Mouse (Mus musculus): ENCODE results near the gene Actl6b. TPM values are rescaled to one million over a fixed set of nuclear protein-coding genes. Genes with fewer than 3 reads are reported as not detected.

The Actl6b gene
- polyA plus RNA-seq, 1 experiment from 2014 or later, result 4.4 TPM

DNA sequence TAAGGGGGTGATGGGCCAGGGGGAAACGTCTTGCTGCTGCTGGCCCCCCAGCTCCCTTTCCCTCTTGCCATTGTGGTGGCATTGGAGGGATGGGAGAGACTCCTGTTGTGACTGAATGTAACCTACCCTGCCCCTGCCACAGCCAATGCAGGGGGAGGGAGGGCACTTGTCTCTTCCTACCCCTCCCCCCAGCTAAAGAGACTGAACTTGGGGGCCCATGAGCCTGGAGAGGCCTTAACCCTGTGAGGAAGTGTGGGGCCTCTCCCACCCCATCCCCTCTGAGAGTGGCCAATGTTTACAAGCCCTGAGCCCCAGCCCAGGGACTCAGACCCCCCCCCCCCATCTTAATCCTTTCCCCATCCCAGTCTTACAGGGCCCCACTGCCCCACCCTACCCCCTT, 25.9 kb upstream of the Actl6b start:
- peaks cover 15% of the 10 kb centered on the region for H3K4me1 ChIP-seq (ENCODE audit: control insufficient read depth, insufficient read depth, low read length)
- H3K9me3 ChIP-seq (ENCODE audit: control insufficient read depth, low read length), result no peaks in the 10 kb centered on the region
- ATAC-seq, result no peak
- H3K4me2 ChIP-seq (ENCODE audit: low read depth, low read length), result no peak overlapping the region
- 59% methylated on average over 1 of the region's 1 CpGs for WGBS
- no peak overlapping the region for H3K9ac ChIP-seq (ENCODE audit: low read depth, low read length)
- no peak overlapping the region for H3K4me3 ChIP-seq (ENCODE audit: low read length)
- H3K36me3 ChIP-seq (ENCODE audit: control insufficient read depth, insufficient read depth, low read length), result peaks cover 51% of the 10 kb centered on the region
- no peak overlapping the region for H3K27ac ChIP-seq (ENCODE audit: low read length)
- no peaks in the 10 kb centered on the region for H3K27me3 ChIP-seq (replicated peaks; ENCODE audit: control insufficient read depth, insufficient read depth, low read length)

DNA sequence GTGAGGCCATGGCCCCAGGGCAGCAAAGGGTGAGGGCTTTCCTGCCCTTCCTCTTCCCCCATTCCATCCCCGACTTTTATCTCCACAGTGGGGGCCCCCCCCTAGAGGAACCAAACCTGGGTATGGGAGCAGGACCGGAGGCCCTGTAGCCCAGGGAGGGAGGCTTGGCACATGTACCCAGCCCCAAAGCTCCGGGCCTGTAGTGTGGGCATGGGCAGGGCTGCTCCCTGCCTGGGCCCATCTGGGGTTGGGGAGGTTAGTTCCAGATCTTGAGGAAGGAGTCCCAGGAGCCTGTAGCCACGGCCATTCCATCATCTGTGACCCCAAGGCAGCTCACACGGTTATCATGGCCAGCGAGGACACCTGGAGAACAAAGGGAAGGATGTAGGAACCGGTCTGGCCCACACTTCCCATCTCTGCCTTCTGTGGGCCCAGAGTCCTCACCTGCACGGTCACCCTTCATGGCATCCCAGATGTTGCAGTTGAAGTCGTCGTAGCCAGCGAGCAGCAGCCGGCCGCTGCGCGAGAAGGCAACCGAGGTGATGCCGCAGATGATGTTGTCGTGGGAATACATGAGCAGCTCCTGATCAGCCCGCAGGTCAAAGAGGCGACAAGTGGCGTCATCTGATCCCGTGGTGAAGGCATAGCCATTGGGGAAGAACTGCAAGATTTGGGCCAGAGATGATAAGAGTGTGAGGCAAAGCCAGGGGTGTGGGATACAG, 24.9 kb upstream of the Actl6b start:
- peaks cover 15% of the 10 kb centered on the region for H3K4me1 ChIP-seq (ENCODE audit: control insufficient read depth, insufficient read depth, low read length)
- no peak overlapping the region for H3K9ac ChIP-seq (ENCODE audit: low read depth, low read length)
- H3K36me3 ChIP-seq (ENCODE audit: control insufficient read depth, insufficient read depth, low read length), result peaks cover 45% of the 10 kb centered on the region
- ATAC-seq, result no peak
- no peaks in the 10 kb centered on the region for H3K27me3 ChIP-seq (replicated peaks; ENCODE audit: control insufficient read depth, insufficient read depth, low read length)
- H3K27ac ChIP-seq (ENCODE audit: low read length), result no peak overlapping the region
- H3K4me3 ChIP-seq (ENCODE audit: low read length), result no peak overlapping the region
- no peaks in the 10 kb centered on the region for H3K9me3 ChIP-seq (ENCODE audit: control insufficient read depth, low read length)
- H3K4me2 ChIP-seq (ENCODE audit: low read depth, low read length), result no peak overlapping the region
- 84% methylated on average over 22 of the region's 22 CpGs for WGBS

DNA sequence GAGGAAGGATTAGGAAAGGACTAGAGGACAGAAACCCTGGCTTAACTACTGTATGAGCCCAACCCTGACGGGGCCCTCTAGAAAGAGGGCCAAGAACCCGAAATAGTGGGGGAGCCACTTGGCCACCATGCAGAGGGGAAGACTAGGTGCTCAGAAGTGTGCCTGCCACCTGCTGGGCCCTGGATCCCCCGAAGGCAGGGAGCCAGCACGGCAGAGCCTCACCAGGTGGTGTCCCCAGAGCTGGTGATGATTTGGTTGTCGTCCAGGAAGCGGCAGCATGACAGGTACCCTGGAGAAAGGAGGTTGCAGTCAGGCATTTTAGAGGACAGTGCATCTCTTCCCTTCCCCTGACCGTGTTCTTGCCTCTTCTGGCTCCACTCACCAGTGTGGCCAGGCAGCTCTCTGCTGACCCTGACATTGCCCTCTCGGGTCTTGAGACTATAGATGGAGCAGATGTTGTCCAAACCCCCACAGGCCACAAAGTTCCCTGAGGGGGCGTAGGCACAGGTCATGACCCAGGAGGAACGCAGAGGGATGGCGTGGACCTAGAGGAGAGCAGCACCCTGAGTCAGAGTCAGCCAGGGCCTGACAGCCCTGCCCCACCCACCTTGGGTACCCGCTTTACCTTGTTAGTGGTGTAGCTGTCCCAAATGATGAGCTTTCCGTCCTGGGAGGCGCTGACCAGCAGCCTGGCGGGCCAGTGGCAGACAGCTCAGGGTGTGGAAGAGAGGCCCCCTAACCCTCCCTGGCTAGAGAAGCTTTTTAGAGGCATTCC, 23.9 kb upstream of the Actl6b start:
- Histone ChIP-seq H3K9ac (ENCODE audit: low read depth, low read length) (no peak overlapping the region), H3K27ac (ENCODE audit: low read length) (no peak overlapping the region), H3K4me2 (ENCODE audit: low read depth, low read length) (no peak overlapping the region), H3K4me1 (ENCODE audit: control insufficient read depth, insufficient read depth, low read length) (peaks cover 18% of the 10 kb centered on the region), H3K9me3 (ENCODE audit: control insufficient read depth, low read length) (no peaks in the 10 kb centered on the region), H3K27me3 (replicated peaks; ENCODE audit: control insufficient read depth, insufficient read depth, low read length) (no peaks in the 10 kb centered on the region), H3K4me3 (ENCODE audit: low read length) (no peak overlapping the region), H3K36me3 (ENCODE audit: control insufficient read depth, insufficient read depth, low read length) (peaks cover 37% of the 10 kb centered on the region)
- ATAC-seq, result no peak
- whole genome bisulfite sequencing, result 71% methylated on average over 15 of the region's 15 CpGs

DNA sequence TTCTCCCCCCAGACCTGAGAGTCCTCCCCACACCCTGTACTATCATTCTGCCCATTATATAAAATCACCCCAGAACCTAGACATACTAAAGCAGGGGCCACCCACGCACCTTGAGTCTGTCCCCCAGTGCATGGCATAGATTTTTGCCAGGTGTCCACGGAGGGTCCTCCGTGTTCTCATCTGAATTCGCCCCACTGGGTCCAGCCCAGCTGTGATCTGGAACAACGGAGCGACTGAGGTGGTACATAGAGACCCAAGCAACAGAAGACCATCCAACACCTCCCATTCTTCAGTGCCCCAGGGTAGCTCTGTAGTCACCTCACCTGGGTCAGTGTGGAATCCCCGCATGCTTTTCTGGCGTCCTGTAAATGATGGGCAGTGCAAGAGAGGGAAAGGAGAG, 23.2 kb upstream of the Actl6b start:
- H3K36me3 ChIP-seq (ENCODE audit: control insufficient read depth, insufficient read depth, low read length), result peaks cover 32% of the 10 kb centered on the region
- peak overlapping the region; percentile 94; the same call in 1 of the 2 replicates for H3K27ac ChIP-seq (ENCODE audit: low read length)
- ATAC-seq, result no peak
- H3K4me3 ChIP-seq (ENCODE audit: low read length), result peak overlapping the region; percentile 87
- no peaks in the 10 kb centered on the region for H3K9me3 ChIP-seq (ENCODE audit: control insufficient read depth, low read length)
- H3K4me1 ChIP-seq (ENCODE audit: control insufficient read depth, insufficient read depth, low read length), result peaks cover 18% of the 10 kb centered on the region
- H3K9ac ChIP-seq (ENCODE audit: low read depth, low read length), result peak overlapping the region; percentile 94; the same call in 1 of the 2 replicates
- H3K4me2 ChIP-seq (ENCODE audit: low read depth, low read length), result peak overlapping the region; percentile 84
- 75% methylated on average over 8 of the region's 8 CpGs for WGBS
- H3K27me3 ChIP-seq (replicated peaks; ENCODE audit: control insufficient read depth, insufficient read depth, low read length), result no peaks in the 10 kb centered on the region

GRCm38 (mm10) chr5:137530588-137531413, 22.5 kb upstream of the Actl6b start:
- Histone ChIP-seq H3K9me3 (ENCODE audit: control insufficient read depth, low read length) (no peaks in the 10 kb centered on the region), H3K4me2 (ENCODE audit: low read depth, low read length) (peak overlapping the region; percentile 84), H3K27ac (ENCODE audit: low read length) (peak overlapping the region; percentile 94), H3K4me1 (ENCODE audit: control insufficient read depth, insufficient read depth, low read length) (peaks cover 18% of the 10 kb centered on the region), H3K36me3 (ENCODE audit: control insufficient read depth, insufficient read depth, low read length) (peaks cover 32% of the 10 kb centered on the region), H3K27me3 (replicated peaks; ENCODE audit: control insufficient read depth, insufficient read depth, low read length) (no peaks in the 10 kb centered on the region), H3K4me3 (ENCODE audit: low read length) (peak overlapping the region; percentile 87), H3K9ac (ENCODE audit: low read depth, low read length) (peak overlapping the region; percentile 94)
- WGBS, result under 1% methylated on average over 45 of the region's 46 CpGs
- peak; percentile 16 for ATAC-seq

GRCm38 (mm10) chr5:137531414-137532130, 21.7 kb upstream of the Actl6b start:
- peak; percentile 9 for ATAC-seq
- Histone ChIP-seq H3K4me1 (ENCODE audit: control insufficient read depth, insufficient read depth, low read length) (peaks cover 12% of the 10 kb centered on the region), H3K36me3 (ENCODE audit: control insufficient read depth, insufficient read depth, low read length) (peaks cover 27% of the 10 kb centered on the region), H3K9me3 (ENCODE audit: control insufficient read depth, low read length) (no peaks in the 10 kb centered on the region), H3K4me3 (ENCODE audit: low read length) (peak overlapping the region; percentile 87), H3K4me2 (ENCODE audit: low read depth, low read length) (peak overlapping the region; percentile 84), H3K9ac (ENCODE audit: low read depth, low read length) (peak overlapping the region; percentile 94), H3K27me3 (replicated peaks; ENCODE audit: control insufficient read depth, insufficient read depth, low read length) (no peaks in the 10 kb centered on the region), H3K27ac (ENCODE audit: low read length) (peak overlapping the region; percentile 94)
- under 1% methylated on average over 51 of the region's 51 CpGs for WGBS

- Histone ChIP-seq H3K27ac (ENCODE audit: low read length) (peak overlapping the region; percentile 94), H3K9ac (ENCODE audit: low read depth, low read length) (peak overlapping the region; percentile 94), H3K4me3 (ENCODE audit: low read length) (peak overlapping the region; percentile 87), H3K36me3 (ENCODE audit: control insufficient read depth, insufficient read depth, low read length) (peaks cover 24% of the 10 kb centered on the region), H3K4me1 (ENCODE audit: control insufficient read depth, insufficient read depth, low read length) (peaks cover 10% of the 10 kb centered on the region), H3K4me2 (ENCODE audit: low read depth, low read length) (peak overlapping the region; percentile 84), H3K27me3 (replicated peaks; ENCODE audit: control insufficient read depth, insufficient read depth, low read length) (no peaks in the 10 kb centered on the region), H3K9me3 (ENCODE audit: control insufficient read depth, low read length) (no peaks in the 10 kb centered on the region)
- ATAC-seq, result peak; percentile 3; the same call in 1 of the 2 replicates
- under 1% methylated on average over 19 of the region's 19 CpGs for WGBS
Measured at GRCm38 (mm10) chr5:137532131-137532807, 21.0 kb upstream of the Actl6b start.

- Histone ChIP-seq H3K27ac (ENCODE audit: low read length) (peak overlapping the region; percentile 94), H3K36me3 (ENCODE audit: control insufficient read depth, insufficient read depth, low read length) (peaks cover 19% of the 10 kb centered on the region), H3K27me3 (replicated peaks; ENCODE audit: control insufficient read depth, insufficient read depth, low read length) (no peaks in the 10 kb centered on the region), H3K4me3 (ENCODE audit: low read length) (peak overlapping the region; percentile 87), H3K4me1 (ENCODE audit: control insufficient read depth, insufficient read depth, low read length) (peaks cover 8% of the 10 kb centered on the region), H3K9me3 (ENCODE audit: control insufficient read depth, low read length) (no peaks in the 10 kb centered on the region), H3K9ac (ENCODE audit: low read depth, low read length) (peak overlapping the region; percentile 94), H3K4me2 (ENCODE audit: low read depth, low read length) (peak overlapping the region; percentile 84)
- ATAC-seq, result peak; percentile 38
- WGBS, result 0% methylated on average over 7 of the region's 12 CpGs
Measured at GRCm38 (mm10) chr5:137532808-137533116, 20.6 kb upstream of the Actl6b start.

Measured in intestine, embryonic 16.5 days (tissue).